Mouse (Mus musculus) telencephalon, adult 2 months (tissue): ENCODE measurements around the gene Lrmp.
"Not testable (repeated sequence)": the region's sequence is repeated elsewhere in the genome, so short reads cannot be mapped to it uniquely, and the experiment has no call there.

Source experiments
- DNase-seq: peaks from one replicate; pipeline ENCODE4 v3.0.0-alpha.2; 2011; ENCODE audit warnings: low read depth, low spot score

The Lrmp gene

DNA sequence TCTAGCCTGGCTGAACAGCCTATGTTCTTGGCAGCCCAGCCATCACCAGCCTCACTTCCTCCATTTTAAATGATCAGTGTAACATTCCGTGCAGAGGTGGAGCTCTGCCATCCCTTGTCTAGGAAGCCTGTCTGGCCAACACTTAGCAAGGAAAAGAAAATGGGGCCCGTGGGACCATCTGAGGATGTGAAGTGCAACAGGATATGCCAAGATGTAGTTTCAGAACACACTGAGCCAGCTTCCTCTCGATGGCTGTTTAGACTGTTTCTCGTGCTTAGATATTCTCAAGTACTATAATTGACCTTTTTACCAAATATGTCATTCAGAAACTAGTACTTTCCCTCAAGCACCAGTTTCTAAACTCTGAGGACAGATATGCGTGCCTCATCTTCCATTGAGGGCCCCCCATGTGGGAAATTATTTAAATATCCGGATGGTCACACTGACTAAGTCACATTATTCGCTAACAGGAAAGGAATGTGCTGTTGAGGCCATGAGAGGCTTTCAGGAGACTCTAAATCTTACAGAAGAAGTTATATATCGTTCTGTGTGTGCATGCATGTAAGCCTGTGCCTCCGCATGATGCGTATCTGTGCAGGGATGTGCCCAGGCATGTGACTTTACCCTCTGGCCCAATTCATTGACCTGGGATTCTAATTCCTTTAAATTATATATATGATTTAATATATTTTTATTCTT lies 11.1 kb upstream of the Lrmp start:
- no peak for DNase-seq

DNA sequence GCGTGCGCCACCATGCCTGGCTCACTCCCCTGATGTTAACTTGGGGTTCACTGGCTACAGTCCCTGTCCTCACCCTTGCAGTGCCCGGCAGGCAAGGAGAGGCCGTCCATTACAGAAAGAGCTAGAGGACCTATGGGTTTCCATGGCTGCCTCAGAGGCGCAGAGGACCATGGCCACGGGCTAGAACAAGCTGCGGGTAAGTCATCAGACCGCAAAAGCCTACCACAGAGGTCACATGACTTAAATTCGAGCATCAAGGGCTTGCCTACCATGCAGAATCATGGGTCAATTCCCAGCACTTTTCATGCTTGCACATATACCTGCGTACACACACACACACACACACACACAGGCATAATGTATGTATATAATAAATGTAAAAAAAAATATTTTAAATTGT lies 10.0 kb upstream of the Lrmp start:
- DNase-seq, result no peak

DNA sequence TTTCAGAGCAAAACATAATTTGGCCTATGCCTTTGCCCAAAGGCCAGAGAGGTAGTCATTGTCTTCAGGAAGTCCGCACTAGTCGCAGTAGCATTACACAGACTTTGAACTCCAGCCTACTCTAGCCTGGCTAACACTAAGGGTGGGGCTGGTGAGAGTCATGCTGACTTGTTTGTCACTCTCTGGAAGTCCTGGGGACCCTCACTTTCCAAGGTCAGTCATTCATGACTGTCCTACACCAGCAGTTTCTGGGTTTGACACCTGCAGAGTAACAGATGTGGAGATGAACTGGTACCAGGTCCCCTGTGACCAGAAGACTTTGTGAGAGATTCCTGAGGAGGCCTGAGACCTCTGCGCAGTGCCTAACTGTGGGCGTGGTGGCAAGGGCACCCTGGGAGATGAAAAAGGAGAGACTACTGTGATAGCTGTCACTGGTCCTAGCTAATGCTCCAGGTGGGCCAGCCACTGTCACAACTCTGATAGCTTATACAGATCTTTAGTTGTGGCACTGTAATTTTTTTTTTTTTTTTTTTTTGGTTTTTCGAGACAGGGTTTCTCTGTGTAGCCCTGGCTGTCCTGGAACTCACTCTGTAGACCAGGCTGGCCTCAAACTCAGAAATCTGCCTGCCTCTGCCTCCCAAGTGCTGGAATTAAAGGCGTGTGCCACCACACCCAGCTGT lies 9.2 kb upstream of the Lrmp start:
- DNase-seq, result no peak

DNA sequence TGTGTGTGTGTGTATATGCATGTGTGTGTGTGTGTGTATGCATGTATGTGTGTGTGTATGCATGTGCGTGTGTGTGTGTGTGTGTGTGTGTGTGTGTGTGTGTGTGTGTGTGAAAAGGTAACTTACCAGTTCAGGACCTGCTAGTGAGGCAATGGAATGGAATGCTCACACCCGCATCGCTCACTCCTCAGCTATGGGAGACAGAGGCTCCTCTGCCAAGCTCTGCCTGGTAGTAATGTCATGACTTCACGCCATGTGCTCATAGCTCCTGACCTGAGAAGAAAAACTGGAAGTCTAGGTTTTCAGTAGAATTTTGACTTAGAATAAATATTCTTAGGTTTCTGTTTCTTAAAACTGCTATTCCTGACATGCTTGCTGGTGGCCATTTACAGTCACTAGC lies 4.7 kb upstream of the Lrmp start:
- no peak for DNase-seq

DNA sequence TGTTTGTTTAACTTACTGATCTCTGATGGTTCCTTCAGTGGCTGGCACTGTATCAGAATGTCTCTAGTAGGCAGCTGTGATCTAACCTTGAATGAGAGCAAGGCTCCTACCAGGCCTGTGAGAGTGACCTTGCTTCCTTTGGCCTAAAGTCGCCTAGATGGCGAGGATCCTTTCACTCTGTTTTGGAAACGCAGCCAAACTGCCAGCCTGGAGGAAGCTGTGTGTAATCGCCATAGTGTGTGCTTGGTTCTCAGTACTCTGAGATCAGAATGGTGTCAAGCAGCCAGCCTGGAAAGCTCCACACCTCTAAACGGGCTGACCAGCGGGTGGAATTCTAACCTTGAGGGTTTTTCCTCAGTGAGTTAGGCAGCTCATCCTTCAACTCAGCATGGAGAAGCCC lies 2.6 kb upstream of the Lrmp start:
- DNase-seq, result no peak

DNA sequence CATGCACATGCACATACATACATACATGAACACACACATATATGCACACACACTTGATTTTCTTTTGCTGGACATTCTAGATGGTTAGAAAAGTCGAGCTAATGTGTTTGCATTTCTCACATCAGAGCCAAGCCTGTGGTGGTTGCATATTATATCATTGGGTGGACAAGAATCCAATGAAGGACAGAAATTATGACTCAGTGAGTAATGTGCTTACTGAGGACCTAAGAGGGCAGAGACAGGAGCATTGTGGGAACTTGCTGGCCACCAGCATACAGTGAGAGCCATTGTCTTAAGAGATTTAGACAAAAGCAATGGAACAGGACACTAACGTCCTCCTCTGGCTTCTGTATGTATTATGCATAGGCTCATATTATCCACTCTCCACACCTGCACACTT lies 892 bp upstream of the Lrmp start:
- DNase-seq, result no peak

DNA sequence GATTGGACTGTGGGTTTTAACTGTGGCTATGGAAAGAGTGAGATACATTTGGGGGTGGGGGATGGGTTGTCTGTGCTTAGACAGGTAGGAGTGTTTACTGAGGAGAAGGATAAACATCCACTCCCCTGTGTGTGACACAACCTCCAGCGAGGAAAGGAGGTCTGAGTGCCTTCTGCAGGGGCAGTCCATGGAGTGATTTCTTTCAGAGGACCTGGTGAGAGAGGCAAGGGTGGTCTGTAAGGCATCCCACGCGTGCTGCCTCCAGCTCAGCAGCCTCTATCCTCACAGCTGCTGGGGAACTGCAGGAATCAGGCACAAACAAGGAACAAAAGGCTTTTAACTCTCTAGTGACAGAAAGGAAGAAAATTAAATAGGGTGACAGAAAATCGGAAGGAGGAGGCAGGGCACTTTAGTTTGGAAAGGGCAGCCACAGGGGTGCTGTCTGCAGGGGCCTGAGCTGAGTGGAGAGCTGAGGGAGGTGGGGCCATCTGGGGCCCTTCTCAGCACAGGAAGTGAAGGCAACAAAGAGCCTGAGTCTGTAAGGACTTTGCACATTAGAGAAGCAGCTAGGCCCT lies 732 bp downstream of the Lrmp start:
- no peak for DNase-seq

DNA sequence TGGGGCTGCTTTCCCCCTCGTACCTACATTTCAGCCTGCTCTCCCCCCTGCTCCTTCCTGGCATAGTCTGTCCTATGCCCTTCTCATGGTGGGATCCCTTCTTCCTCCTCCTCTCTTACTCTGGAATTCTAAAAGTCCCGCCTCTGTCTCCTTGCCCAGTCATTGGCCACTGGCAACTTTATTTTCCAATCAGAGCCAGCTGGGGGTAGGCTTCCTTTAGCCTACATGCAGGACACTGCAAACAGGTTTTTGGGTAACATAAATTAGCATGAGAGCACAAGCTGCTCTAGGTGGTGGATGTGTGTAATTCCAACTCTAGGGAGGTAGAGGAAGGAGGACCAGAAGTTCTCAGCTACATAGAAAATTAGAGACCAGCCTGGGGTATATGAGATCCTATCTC lies 4.6 kb downstream of the Lrmp start:
- no peak for DNase-seq

DNA sequence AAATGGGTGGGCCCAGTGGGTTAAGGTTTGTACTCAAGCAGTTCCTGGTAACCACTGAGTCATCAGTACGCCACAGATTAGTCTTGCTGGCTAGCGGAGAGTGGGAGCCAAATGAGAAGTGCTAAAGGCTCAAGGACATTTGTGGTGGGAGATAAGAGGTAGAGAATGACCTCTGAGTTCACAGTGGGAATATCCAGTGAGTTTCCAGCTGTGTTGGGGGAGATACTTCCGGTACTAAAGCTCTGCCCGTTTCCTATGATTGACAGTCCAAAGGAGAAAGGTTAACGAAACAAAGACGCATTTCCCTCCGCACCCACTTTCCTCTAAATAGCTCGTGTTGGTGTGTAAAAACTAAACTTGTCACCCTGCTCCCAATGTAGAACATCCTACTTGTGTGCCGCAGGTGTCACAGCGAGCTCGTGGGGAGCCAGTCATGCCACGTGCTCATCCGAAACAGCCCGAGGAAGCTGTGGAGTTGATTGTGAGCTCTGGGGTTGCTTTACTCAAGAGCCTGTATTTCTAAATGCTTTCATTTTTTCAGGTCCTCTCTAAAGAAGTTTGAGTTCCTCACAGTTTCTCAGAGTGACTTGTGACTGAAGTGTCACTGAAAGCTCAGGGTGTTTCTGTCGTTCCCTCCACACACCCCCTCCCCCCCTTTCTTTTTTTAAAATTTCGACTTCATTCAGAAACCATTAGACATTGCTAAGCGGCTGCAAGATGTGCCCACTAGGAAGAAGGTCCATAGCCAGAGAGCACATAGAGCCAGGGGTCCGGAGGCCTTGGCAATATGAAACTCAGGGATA lies 5.5 kb downstream of the Lrmp start:
- peak; percentile 23 for DNase-seq

DNA sequence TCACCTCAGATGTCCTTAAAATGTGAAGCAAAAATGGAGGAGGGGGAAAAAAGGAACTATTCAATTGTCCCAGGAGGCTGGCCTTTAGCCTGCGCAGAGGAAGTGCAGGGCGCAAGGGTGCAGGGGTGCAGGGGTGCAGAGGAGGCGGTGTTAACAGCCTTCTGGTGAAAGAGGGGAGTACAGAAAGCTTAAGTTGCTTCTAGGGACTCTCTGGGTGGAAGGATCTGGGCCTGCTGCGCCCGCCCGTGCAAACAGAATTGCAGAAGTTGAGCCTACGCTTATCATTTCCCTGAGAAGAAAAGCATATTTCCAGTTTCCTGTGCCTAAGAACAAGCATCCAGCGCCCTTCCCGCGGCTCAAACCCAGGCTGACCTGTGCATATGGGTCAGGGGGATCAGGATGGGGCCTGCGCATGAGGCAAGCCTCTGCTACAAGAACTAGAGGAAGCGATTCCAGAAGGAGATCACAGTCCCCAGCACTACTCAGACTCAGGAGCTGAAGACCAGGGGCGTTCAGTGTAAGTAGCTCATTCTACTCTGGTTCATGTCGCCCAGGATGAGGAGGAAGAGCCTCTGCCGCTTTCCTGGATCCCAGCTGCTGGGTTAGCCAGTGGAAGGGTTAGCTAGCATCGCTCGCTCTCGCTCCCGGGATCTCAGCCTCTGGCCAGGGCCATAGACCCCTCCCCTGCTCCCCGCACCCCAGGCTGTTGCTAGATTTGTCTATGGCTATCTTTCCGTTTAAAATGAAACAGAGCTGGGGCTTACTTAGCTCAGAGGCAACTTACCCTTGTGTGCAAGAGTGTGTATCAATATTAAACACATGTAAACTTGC lies 6.4 kb downstream of the Lrmp start:
- DNase-seq, result no peak

DNA sequence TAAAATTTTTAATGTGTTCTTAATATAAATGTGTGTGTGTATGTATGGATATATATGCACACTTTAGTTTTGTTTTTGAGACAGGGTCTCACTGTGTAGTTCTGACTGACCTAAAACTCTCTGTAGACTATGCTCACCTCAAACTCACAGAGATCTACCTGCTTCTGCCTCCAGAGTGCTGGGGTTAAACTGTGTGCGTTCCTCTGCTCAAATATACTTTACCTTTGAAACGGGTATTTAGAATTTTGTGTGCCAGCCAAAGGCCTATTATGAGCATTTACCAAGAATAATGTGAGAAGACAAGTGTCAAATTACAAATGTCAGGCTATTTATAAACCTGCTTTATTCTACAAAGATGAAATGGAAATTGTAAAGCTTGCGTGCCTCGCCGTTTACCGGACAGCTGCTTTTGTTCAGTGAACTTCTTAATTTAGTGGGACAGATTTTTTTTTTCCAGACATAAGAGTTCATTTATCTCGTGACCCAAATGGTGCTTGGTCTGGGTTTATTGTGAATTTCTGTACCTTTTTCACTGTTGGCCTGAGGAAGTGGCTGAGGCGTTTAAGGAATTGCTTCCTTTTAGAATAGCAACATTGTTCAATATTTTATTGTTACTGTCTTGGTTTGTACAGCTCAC lies 7.1 kb downstream of the Lrmp start:
- DNase-seq, result no peak

DNA sequence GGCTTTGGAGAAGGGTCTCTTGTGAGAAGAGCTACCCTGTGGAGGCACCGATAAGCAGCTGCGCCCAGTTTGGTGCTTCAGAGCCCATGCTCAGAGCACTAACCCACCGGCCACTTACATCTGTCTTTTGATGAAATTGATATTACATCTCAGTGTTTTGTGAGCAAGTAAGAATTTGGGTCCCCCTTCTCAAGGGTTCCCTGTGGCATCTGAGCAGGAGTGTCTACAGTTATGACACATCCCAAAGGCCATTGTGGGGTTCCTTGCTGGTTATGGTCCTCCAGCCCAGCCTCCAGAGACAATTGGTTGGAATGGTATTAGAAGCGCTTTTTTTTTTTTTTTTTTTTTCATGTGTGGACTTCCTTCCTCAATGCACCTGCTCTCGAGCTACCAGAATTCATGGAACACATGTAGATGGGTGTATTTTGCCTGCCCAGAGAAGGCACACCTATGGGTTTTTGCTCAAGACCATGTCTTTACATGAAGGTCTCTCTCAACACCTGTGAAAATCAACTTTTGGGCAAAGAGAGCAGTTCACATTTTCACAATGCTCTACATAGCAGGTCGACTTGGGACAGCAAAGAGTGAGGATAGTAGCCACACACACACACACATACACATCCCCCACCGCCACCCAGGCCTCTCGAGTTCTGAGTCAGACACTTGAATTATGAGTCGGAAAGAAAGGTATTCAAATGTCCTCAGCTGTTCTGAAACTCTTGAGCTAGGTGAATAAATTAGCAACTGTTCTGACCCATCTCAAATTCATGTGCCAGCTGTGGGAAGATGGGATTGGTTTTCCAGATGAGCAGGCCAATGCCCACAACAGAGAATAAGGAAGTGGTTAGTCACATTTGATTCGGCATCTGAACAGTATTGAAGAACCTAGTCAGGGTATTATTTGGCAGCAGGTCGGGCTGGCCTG lies 7.9 kb downstream of the Lrmp start:
- DNase-seq, result no peak

DNA sequence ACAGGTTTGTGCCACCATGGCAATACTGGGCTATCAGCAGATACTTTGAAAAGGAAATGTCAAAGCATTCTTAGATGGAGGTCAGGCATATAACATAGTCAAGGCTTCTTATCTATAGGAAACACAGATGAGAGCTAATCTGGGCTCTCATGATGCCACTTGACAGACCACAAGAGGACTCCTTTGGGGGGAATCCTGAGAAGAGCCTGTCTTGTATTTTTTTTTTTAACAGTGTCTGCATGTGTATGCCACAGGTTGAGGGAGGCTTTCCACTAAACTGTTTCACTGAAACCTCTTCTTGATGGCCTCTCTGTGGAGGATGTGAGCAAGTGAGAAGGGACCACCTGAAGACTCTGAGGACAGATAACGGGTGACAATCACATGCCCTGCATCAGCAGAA lies 9.2 kb downstream of the Lrmp start:
- no peak for DNase-seq

DNA sequence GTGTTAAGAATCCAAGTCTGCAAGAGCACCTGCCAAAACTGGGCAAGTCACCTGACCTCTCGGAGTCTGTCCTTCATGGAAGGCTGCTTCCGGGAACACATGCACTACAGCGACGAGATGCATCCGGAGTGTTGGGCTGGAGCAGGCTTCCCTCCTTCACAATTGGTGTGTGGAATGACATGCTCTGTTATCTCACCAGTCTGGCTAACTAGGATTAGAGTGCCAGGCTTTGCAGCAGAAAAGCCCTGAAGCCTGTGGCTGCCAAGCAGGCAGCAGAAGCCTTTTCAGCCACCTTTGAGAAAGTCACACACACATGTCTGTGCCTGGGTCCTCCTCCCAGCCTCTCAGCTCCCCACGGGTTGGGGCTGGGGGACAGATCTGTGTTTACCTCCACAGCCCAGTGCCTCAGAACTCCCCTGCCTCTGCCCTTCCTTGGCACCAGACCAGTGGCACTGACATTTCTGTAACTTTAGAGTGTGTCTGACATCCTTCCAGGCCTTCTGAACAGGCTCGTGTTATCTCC lies 10.2 kb downstream of the Lrmp start:
- no peak for DNase-seq

DNA sequence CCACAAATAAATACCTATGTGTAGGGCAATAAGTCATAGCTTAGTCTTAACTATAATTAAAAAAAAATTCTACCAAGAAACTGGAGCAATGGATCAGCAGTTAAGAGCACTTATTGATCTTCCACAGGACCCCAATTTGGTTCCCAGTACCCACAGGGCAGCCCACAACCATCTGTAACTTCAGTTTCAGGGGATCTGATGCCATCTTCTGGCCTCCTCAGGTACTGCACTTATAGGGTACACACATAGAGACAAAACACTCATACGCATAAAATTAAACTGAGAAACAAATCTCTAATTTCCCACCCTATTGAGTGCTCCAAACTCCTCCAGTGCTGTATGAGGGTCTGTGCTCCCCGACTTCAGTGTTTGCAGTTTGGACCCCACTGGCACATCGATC lies 12.2 kb downstream of the Lrmp start:
- DNase-seq, result no peak

DNA sequence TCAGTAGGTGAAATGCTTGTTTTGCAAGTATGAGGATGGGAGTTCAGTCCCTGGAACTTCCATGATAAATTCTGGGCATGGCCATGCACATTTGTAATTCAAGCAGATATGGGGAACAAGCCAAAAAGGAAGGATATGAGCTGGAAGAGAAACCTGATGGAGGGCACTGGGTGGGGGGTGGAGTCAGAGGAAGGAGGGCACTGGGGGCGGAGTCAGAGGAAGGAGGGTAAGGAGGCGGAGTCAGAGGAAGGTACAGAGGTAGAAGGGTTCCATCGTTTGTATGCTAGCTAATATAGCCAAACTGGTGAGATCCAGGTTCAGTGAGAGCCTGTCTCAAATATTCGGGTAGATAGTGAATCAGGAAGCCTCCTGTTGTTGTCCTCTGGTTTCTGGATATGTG lies 14.1 kb downstream of the Lrmp start:
- no peak for DNase-seq

DNA sequence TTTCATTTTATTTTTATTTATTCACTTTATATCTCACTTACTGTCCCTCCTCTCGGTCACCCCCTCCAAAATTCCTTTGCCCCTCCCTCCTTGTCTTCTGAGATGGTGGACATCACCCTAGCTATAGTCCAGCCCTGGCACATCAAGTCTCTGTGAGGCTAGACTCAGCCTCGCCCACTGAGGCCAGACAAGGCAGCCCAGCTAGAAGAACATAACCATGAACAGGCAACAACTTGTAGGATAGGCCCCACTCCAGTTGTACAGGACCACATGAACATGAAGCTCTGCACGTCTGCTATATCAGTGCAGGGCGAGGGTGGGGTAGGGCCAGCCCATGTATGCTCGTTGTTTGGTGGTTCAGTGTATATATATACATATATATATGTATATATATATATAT lies 16.5 kb downstream of the Lrmp start:
- no peak for DNase-seq

DNA sequence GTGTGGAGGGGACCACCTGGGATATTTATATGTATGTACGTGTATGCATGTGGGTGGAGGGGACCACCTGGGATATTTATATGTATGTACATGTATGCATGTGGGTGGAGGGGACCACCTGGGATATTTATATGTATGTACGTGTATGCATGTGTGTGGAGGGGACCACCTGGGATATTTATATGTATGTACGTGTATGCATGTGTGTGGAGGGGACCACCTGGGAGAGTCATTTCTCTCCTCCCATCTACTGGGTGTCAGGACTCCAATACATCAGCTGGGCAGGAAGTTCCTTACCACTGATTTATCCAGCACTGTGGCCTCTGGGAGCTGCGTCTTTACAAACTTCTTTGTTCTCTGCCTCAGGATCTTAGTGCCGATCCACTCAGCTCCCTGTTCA lies 17.5 kb downstream of the Lrmp start:
- DNase-seq, result not testable (repeated sequence)

DNA sequence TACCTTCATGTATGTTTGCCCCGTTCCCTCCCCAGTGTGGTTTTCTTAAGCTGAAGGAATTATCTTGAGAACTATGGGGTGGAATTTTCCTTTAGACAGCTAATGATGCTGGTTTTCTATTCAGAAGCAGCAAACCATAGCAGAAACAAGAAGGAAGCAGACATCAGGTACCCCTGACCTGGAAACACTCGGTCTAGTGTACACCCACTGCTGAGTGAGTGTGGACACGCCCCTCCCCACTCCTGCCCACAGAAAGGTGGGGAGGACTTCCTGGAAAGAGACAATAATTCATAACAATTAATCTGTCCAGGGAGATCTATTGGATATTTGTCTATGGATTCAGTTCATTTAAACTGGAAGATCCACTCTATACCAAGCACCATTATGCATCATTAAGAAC lies 19.8 kb downstream of the Lrmp start:
- DNase-seq, result no peak

DNA sequence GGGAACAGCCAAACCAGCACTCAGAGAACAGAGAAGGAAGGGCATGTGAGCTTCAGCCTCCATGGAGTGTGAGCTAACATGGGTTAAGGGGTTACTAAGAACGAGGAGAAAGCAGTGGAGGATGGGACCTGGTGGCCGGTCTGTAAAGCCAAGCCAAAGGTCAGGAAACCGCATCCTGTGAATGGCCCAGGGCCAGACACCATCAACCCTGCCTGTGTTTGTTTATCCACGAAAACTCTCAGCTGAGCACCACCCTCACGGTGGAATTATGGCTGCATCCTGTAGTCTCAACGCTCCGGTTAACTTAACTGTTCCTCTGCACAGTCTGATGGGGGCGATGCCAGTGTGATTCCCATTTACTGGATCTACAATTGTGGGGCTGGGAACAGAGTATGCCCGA lies 20.4 kb downstream of the Lrmp start:
- DNase-seq, result no peak
